Mouse (Mus musculus): ENCODE data around the gene Ptprt.
A peak's percentile ranks its signal among the peaks of the same experiment; 100 is the strongest.

The Ptprt gene

GRCm38 (mm10) chr2:162660941-162661386 is at the start of gene Ptprt:
Ptprt (minus strand) TSS chr2:162661147.
- DNase-seq (ENCODE audit: low spot score in 2 of 2): no peak

GRCm38 (mm10) chr2:162710443-162710842 is 49.5 kb upstream of the Ptprt start:
- no peak for DNase-seq (ENCODE audit: low spot score in 2 of 2)

- no peak for DNase-seq (ENCODE audit: low spot score in 2 of 2)
Observed at GRCm38 (mm10) chr2:162699691-162700090, 38.7 kb upstream of the Ptprt start.

DNA sequence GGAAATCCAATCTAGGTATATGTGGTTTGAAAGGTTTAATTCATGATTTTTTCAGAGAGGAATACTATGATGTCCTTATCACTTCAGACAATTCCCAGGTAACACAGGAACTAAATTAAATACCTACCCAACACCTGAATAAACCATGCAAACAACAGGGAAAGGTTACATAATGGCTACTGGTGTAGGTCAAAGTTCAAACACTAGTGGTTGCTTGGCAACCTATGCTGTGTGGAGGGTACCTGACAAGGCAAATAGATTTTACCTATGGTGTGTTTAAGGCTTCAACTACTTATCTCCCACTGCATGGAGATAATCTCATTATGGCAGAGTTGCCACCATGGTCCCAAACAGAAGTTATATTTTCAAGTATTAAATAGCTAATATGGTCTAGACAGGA is 38.1 kb upstream of the Ptprt start:
- no peak for DNase-seq (ENCODE audit: low spot score in 2 of 2)

GRCm38 (mm10) chr2:162698068-162698467 is 37.1 kb upstream of the Ptprt start:
- no peak for DNase-seq (ENCODE audit: low spot score in 2 of 2)

DNA sequence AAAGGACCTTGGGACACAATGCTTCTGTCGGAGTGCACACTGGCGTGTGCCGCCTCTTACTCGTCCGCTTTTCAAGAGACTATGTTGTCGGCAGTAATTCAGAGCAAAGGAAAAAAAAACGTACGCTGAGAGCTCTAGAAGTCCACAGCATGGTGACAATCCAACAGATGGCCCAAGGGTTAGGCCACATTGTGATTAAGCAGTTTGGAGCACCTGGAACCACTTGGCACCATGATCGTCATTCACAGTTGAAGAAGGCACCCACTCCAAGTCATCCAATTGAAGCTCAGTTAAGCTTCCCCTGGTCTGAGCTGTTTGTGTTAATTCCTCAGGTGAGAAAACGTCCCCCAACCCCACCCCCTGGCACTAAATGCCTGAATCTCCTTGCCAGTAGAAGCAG is 36.2 kb upstream of the Ptprt start:
- no peak for DNase-seq (ENCODE audit: low spot score in 2 of 2)

DNA sequence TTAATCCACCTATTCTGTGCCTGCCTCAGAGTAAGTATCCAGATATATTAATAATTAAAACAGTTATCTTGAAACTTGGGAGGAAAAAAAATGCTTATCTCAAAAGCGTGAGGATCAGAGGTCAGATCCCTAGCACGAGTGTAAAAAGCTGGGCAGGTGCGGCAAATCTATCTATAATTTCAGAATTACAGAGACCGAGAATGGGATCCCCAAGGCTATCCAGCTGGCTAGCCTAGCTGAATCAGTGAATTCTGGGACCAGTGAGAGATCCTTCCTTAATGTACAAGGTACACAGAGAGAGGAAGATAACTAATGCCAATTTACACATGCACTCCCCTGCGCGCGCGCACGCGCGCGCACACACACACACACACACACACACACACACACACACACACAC is 31.2 kb upstream of the Ptprt start:
- no peak for DNase-seq (ENCODE audit: low spot score in 2 of 2)

GRCm38 (mm10) chr2:162682674-162683073 is 21.7 kb upstream of the Ptprt start:
- no peak for DNase-seq (ENCODE audit: low spot score in 2 of 2)

DNA sequence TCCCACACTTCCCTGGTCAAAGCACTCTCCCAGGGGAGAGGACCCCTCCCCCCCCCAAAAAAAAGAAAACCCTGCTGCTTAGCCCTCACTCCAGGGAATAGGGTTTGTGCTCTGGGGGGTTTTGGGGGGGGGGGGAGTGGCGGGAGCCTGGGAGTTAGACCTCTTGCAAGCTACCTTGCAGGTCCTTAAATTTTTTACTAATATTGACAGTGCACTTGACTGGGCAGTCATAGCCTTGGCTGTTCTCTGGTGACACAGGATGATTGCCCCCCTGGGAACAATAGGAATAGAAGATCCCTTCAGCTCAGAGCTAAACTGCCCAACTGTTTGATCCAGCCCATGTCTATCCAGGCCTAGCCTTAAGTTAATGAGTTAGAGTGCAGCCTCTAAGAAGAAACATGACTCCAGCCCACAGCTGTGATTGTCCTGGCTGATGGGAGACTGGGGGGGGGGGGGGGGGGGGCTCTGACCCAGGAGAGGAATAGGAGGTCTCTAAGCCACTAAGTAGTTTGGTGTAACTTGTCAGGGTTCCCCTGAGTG is 1.6 kb upstream of the Ptprt start:
- no peak for DNase-seq (ENCODE audit: low spot score in 2 of 2)

- no peak for DNase-seq (ENCODE audit: low spot score in 2 of 2)
Observed at GRCm38 (mm10) chr2:162661733-162662132, 786 bp upstream of the Ptprt start.

DNA sequence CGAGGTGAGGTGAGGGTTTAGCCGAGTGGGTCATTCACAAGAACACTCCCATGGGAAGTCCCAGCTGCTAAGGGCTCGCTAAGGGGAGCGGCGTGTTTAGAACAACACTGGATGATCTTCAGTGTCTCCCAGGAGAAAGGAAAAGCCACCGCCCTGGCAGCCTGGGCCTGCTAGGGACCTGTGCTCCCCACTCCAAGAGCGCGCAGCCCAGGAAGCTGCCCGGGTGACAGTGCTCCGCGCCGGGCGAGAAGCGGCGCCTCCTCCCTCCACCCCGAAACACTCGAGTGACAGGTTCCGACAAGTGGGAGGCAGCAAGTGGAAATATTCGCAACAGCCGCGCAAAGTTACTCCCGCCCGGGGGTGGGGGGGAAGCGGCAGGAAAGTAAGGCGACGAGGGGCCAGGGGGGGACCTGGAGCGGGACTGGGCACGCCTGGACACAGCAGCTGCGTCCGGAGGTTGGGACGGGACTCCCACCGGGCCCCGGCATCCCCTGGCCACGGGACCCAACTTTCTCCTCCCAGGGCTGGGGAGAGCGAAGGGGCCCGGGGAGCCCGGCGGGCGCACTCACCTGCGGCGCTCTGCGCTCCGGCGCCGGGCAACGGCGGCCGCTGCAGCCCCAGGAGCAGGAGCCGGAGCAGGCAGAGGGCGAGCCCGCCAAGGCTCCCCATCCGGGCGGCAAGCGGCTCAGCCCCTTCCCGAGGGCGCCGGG is 561 bp downstream of the Ptprt start:
- DNase-seq (ENCODE audit: low spot score in 2 of 2): no peak

DNA sequence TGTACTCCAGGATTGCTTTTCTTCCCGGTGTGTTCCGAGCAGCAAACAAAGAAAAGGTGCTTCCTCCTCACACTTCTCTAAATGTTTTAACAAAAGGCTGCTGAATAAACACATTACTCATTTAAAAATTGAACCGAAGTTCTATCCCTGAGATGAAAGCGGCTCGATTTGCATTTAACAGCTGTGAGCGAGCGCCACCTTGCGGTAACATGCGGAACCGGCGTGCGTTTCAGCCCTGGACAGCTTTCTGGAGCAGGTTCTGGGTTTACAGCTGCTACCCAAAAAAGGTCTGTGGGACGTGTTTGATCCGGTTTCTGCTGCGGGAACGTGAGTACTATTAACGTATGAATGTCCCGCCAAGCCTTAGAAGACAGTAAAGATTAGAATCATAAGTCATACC is 1.9 kb downstream of the Ptprt start:
- peak; percentile 64 to 87 for DNase-seq (ENCODE audit: low spot score in 2 of 2)

DNA sequence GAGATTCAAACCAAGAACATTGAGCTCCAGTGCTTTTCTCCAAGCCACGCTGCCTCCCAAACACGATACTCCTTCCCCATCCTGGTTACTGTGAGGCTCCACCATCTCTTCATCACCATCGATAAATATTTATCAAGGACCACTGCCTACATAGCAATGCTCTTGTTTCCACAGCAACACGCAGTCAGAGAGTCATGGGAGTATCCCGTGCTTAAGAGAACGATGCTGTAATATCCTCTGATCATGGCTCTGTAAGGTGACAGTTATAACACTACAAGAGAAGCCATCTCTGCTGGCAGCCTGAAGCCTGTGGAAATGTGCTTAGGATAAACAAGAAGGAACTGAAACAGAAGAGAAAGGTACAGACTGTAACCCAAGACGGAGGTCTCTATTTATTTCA is 3.4 kb downstream of the Ptprt start:
- DNase-seq (ENCODE audit: low spot score in 2 of 2): no peak

DNA sequence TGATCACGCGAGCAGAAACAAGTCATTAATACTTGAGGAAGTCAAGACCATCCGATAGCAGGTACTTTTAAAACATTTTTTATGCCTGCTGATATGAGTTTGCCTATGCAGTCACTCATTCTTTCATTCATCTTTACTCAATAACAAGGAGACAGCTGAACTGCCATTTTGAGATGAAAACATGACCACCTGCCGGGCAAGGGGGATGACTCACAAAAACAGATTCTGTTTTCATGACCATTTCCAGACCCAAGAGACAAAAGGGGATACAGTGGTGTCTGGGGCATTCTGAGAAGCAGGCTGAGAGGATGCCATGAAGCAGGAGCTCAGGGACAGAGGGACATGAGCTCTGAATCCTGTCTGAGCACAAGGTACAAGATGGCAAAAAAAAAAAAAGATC is 6.5 kb downstream of the Ptprt start:
- DNase-seq (ENCODE audit: low spot score in 2 of 2): no peak

DNA sequence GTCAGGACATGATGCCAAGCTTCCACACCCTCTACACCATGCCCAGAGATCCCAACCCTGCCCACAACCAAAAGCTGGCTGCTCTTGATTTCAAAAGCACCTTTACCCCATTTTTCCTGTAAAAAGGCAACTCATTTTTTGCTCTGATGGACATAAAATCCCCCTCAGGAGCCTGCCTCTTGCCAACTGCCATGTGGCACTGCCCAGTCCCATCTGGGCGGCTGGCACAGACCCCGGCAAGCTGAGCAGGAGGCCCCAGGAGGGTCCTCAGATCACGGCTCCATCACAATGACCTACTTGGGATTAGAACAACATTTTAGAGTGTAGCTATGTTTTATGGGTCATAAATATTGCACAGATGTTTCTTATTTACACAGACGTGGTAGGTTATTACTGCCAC is 22.3 kb downstream of the Ptprt start:
- no peak for DNase-seq (ENCODE audit: low spot score in 2 of 2)

GRCm38 (mm10) chr2:162637537-162637936 is 23.4 kb downstream of the Ptprt start:
- DNase-seq (ENCODE audit: low spot score in 2 of 2): no peak

- DNase-seq (ENCODE audit: low spot score in 2 of 2): no peak
Observed at GRCm38 (mm10) chr2:162636387-162637009, 24.4 kb downstream of the Ptprt start.

DNA sequence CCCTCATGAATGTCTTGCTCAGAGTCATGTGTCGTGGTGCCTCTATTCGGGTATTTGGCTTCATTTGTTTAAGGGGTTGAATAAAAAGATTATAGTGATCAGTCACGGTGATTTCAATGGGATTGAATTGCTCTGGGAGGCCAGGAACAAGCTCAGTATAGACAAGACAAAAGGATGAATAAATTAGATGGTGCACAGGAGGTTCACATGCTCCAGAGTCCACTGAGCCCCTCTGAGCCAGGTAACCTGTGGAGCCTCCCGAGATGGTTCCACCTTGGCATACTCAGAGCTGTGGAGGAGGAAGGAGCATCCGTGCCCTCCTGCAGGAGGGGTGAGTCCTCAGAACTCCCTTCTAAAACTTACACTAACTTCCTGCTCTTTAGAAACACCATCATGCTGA is 26.0 kb downstream of the Ptprt start:
- no peak for DNase-seq (ENCODE audit: low spot score in 2 of 2)

GRCm38 (mm10) chr2:162626076-162626475 is 34.9 kb downstream of the Ptprt start:
- no peak for DNase-seq (ENCODE audit: low spot score in 2 of 2)

GRCm38 (mm10) chr2:162624707-162625106 is 36.2 kb downstream of the Ptprt start:
- DNase-seq (ENCODE audit: low spot score in 2 of 2): no peak

DNA sequence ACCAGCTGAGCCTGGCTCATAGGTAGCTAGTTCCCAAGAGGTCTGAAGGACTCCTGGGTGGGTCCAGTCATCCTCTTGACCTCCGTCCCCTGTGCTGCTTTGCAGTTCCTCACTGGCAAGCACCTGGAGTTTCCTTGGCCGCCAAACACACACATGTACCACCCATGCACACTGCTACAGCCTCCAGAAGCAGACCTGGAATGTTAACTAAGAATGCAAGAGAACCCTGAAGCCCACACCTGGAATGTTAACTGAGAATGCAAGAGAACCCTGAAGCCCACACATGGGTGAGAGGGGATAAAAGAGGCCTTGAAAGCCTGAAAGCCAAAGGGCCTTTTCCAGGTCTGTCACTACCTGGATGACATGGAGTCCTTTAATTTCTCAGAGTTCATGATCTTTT is 46.7 kb downstream of the Ptprt start:
- no peak for DNase-seq (ENCODE audit: low spot score in 2 of 2)

- DNase-seq (ENCODE audit: low spot score in 2 of 2): peak in 1 of 2 experiments; percentile 26
Observed at GRCm38 (mm10) chr2:162613480-162613879, 47.5 kb downstream of the Ptprt start.

GRCm38 (mm10) chr2:162602721-162603120 is 58.2 kb downstream of the Ptprt start:
- DNase-seq (ENCODE audit: low spot score in 2 of 2): peak in 1 of 2 experiments; percentile 50
